9 mouse cellular contexts compared by ENCODE assay signal in the genomic region with DNA sequence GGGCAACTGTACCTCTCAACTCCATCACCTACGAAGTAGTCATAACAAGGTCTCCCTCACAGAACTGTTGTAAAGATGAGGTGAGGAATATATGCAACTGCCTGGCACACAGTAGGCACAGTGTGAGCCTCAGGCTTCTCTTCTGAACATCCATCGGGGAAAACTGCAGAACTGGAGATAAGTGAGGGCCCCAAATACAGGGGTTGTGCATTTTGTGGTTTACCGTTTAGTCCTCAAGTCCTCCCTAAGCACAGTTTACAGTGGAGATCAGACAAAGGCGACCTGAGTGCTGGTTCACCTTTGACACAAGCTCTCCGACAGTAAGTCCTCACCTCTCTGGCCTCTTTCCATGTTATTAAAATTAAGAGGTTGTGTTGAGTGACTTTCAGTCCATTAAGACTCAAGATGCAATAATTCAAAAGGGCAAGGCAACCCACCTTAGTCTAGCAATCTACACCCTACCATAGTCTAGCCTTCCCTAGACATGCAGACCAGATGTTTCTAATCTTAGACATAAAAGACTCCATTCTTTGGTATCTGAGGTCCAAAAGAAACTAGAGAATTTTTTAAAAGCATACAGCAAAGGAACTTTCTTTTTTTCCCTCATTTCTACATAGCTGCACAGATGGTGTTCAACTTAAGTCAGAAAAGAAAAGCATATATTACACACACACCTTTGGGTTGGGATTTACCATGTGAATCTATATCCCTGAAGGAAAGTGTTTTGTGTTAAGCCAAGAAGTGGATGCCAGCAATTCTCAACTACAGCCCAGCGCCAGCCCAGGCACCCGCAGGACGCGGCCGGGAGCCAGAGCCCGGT. TPM values are rescaled to one million over a fixed set of nuclear protein-coding genes. Genes with fewer than 3 reads are reported as not detected.
A peak's percentile ranks its signal among the peaks of the same experiment; 100 is the strongest.
DNase-seq lines count a peak whose midpoint lies in the region; ATAC-seq and TF ChIP-seq lines count a peak whose summit lies in the region.
"Had no signal": no experiment of that assay in that cellular context is flagged by ENCODE, and none has a peak within 500 bp of the region (broad histone marks: within the 10 kb centered on the region; RNA-seq: fewer than 3 reads in every experiment).

No protein-coding gene starts in this region.

- no peak for TF ChIP-seq CTCF in liver, adult 2 months (IDR thresholded peaks at IDR 0.05; ENCODE audit: low read depth, low read length)

- DNase-seq in liver, adult 2 months (ENCODE audit: extremely low read depth, low read depth, low spot score), result no peak
- DNase-seq in liver, result no peak
- peak; percentile 57 for DNase-seq in limb, embryonic 11.5 days (ENCODE audit: low spot score)
- no peak for DNase-seq in thymus, postnatal 4 days
- no peak for DNase-seq in kidney, postnatal 10 days
- no peak for DNase-seq in urinary bladder, adult 18-20 months (ENCODE audit: low spot score in 2 of 2)
- DNase-seq: thymus, adult 18-20 months had no signal

- H3K36me3 ChIP-seq in liver, adult 2 months (ENCODE audit: control insufficient read depth, insufficient read depth, low read length), result no peaks in the 10 kb centered on the region
- no peaks in the 10 kb centered on the region for H3K36me3 ChIP-seq in forebrain, embryonic 13.5 days (ENCODE audit: poor library complexity, severe bottlenecking)
- H3K36me3 ChIP-seq in limb, embryonic 11.5 days (ENCODE audit: control insufficient read depth, insufficient read depth, low read length), result no peaks in the 10 kb centered on the region
- no peaks in the 10 kb centered on the region for H3K36me3 ChIP-seq in neural tube, embryonic 15.5 days

- H3K4me3 ChIP-seq in liver, adult 2 months (ENCODE audit: insufficient read depth, low read depth, low read length), result peak overlapping the region; percentile 49; the same call in 1 of the 2 replicates
- 0 out of 2 replicates have a peak overlapping the region, but pooled peaks have one; percentile 5 for H3K4me3 ChIP-seq in forebrain, embryonic 13.5 days
- H3K4me3 ChIP-seq in limb, embryonic 11.5 days (ENCODE audit: low read depth, low read length), result no peak overlapping the region
- H3K4me3 ChIP-seq in neural tube, embryonic 15.5 days (replicated peaks), result peak overlapping the region; percentile 9; the same call in 1 of the 2 replicates

- no peaks in the 10 kb centered on the region for H3K79me2 ChIP-seq in liver, adult 2 months (ENCODE audit: control insufficient read depth, insufficient read depth, low read length)

- H3K4me1 ChIP-seq in liver, adult 2 months (ENCODE audit: control insufficient read depth, insufficient read depth, low read length), result peaks cover 12% of the 10 kb centered on the region
- peaks cover 53% of the 10 kb centered on the region for H3K4me1 ChIP-seq in forebrain, embryonic 13.5 days
- peaks cover 34% of the 10 kb centered on the region for H3K4me1 ChIP-seq in limb, embryonic 11.5 days (ENCODE audit: control insufficient read depth, insufficient read depth, low read length)
- H3K4me1 ChIP-seq in neural tube, embryonic 15.5 days, result peaks cover 50% of the 10 kb centered on the region

- H3K27ac ChIP-seq in liver, adult 2 months (replicated peaks; ENCODE audit: insufficient read depth, low read depth, low read length), result no peak overlapping the region
- no peak overlapping the region for H3K27ac ChIP-seq in forebrain, embryonic 13.5 days
- H3K27ac ChIP-seq in limb, embryonic 11.5 days (replicated peaks; ENCODE audit: low read depth, low read length), result peak overlapping the region; percentile 99
- peak overlapping the region; percentile 58 for H3K27ac ChIP-seq in neural tube, embryonic 15.5 days (replicated peaks)

- no peak for ATAC-seq in forebrain, embryonic 13.5 days
- ATAC-seq in limb, embryonic 11.5 days (ENCODE audit: insufficient number of reproducible peaks, low FRiP score, low TSS enrichment, low read depth), result peak; percentile 58; the same call in 1 of the 2 replicates
- ATAC-seq in neural tube, embryonic 15.5 days (ENCODE audit: low FRiP score), result no peak

- no peak for TF ChIP-seq POLR2A in liver, adult 2 months (IDR thresholded peaks at IDR 0.05; ENCODE audit: extremely low read depth, insufficient read depth, low read length)

- no peaks in the 10 kb centered on the region for H3K9me3 ChIP-seq in forebrain, embryonic 13.5 days (replicated peaks)
- no peaks in the 10 kb centered on the region for H3K9me3 ChIP-seq in limb, embryonic 11.5 days (ENCODE audit: control insufficient read depth, low read length)
- H3K9me3 ChIP-seq in neural tube, embryonic 15.5 days (replicated peaks), result no peaks in the 10 kb centered on the region

- H3K4me2 ChIP-seq in forebrain, embryonic 13.5 days, result peak overlapping the region; percentile 46
- peak overlapping the region; percentile 33 for H3K4me2 ChIP-seq in limb, embryonic 11.5 days (ENCODE audit: low read depth, severe bottlenecking)
- H3K4me2 ChIP-seq in neural tube, embryonic 15.5 days, result peak overlapping the region; percentile 47

- 42% methylated on average over 11 of the region's 11 CpGs for WGBS in liver, adult 2 months
- 31% methylated on average over 11 of the region's 11 CpGs for WGBS in forebrain, embryonic 13.5 days
- 13% methylated on average over 11 of the region's 11 CpGs for WGBS in limb, embryonic 11.5 days
- 43% methylated on average over 11 of the region's 11 CpGs for WGBS in neural tube, embryonic 15.5 days

- peak overlapping the region; percentile 62 for H3K9ac ChIP-seq in liver, adult 2 months (ENCODE audit: low read depth, low read length)
- H3K9ac ChIP-seq in forebrain, embryonic 13.5 days, result peak overlapping the region; percentile 41; the same call in 1 of the 2 replicates
- peak overlapping the region; percentile 67 for H3K9ac ChIP-seq in limb, embryonic 11.5 days (ENCODE audit: low read length)
- 0 out of 2 replicates have a peak overlapping the region, but pooled peaks have one; percentile 20 for H3K9ac ChIP-seq in neural tube, embryonic 15.5 days (replicated peaks)

- no peaks in the 10 kb centered on the region for H3K27me3 ChIP-seq in liver, adult 2 months (ENCODE audit: control insufficient read depth, insufficient read depth, low read length)
- 0 out of 2 replicates have a peak, but pooled peaks cover 2% of the 10 kb centered on the region for H3K27me3 ChIP-seq in forebrain, embryonic 13.5 days
- H3K27me3 ChIP-seq in limb, embryonic 11.5 days (ENCODE audit: control insufficient read depth, insufficient read depth, low read length), result no peaks in the 10 kb centered on the region
- no peaks in the 10 kb centered on the region for H3K27me3 ChIP-seq in neural tube, embryonic 15.5 days (replicated peaks)

RNA-seq across cellular contexts. Expression of gene Sec22b, which starts 40.7 kb away (rescaled TPM):
- 35.3 and 36.2 TPM in 2 replicates for total RNA-seq in liver, adult 2 months (2014; rRNA removed)
- 24.6 and 26.3 TPM in 2 replicates for polyA plus RNA-seq in liver, adult 2 months (2012; rRNA removed)
- polyA plus RNA-seq in forebrain, embryonic 13.5 days (2015; fragmentation: Nextera tagmentation; extraction: Ambion mirVana), result 106 and 117 TPM in 2 replicates
- polyA plus RNA-seq in limb, embryonic 11.5 days (2014; fragmentation: Nextera tagmentation; extraction: Ambion mirVana), result 153 TPM in 2 replicates
- 93.9 and 97.1 TPM in 2 replicates for polyA plus RNA-seq in neural tube, embryonic 15.5 days (2015; fragmentation: Nextera tagmentation; extraction: Ambion mirVana)

RNA-seq across cellular contexts. Expression of gene Pde4dip, which starts 53.1 kb away (rescaled TPM):
- total RNA-seq in liver, adult 2 months (2014; rRNA removed), result 48.0 and 50.1 TPM in 2 replicates
- polyA plus RNA-seq in liver, adult 2 months (2012; rRNA removed), result 24.0 and 26.4 TPM in 2 replicates
- 37.3 and 46.1 TPM in 2 replicates for polyA plus RNA-seq in forebrain, embryonic 13.5 days (2015; fragmentation: Nextera tagmentation; extraction: Ambion mirVana)
- polyA plus RNA-seq in limb, embryonic 11.5 days (2014; fragmentation: Nextera tagmentation; extraction: Ambion mirVana), result 23.3 and 29.2 TPM in 2 replicates
- polyA plus RNA-seq in neural tube, embryonic 15.5 days (2015; fragmentation: Nextera tagmentation; extraction: Ambion mirVana), result 55.2 and 62.6 TPM in 2 replicates

Comparison
In these comparisons a context has a peak if more than half of its experiments do, and no peak if none do; other contexts are left out.
1. H3K27ac ChIP-seq: peak in limb, embryonic 11.5 days (single experiment) and neural tube, embryonic 15.5 days (single experiment); none in liver, adult 2 months (single experiment) and forebrain, embryonic 13.5 days (single experiment).
2. Peak in every context shown above with its lines, with median percentiles within 50 percentile points of each other: H3K9ac ChIP-seq and H3K4me2 ChIP-seq.